Mouse (Mus musculus) forelimb bud, embryonic 11.5 days (tissue): ENCODE data around the gene Matn3.
A peak's percentile ranks its signal among the peaks of the same experiment; 100 is the strongest.

ENCODE experiments used
- DNase-seq: peaks from one replicate; pipeline ENCODE4 v3.0.0-alpha.2; 2012; ENCODE audit warnings: low read depth, low spot score

Gene Matn3

DNA sequence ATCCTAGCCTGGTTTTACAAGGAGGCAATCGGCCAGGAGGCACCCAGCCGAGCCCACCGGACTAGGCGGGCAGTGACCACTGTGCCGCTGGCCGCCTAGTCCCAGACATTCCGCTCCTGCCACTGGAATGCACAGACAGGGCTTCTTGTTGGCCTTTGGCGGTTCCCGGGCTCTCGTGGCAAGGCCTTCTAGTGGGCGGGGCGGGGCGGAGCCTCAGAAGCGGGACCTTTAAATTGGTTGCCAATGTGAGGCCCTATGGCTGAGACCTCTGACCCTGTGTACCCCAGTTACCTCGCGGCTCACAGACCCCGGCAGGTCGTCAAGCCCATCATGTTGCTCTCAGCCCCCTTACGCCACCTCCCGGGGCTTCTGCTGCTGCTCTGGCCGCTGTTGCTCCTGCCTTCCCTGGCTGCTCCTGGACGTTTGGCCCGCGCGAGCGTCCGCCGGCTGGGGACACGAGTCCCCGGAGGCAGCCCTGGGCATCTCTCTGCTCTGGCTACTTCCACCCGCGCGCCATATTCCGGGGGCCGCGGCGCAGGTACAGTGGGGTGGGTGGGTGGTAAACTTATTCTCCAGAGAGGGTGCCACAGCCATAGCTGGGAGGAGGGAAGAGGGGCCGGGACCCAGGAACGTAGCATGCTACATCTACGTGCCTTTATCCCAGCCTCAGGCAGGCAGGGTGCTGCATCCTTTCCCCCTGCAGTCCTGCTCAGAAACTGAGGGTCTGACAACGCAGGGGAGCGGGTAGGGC, at the start of gene Matn3:
Gene Matn3, plus strand, starts transcription at position 216 of the 751 bp plus-strand sequence.
- DNase-seq: peak; percentile 65

DNA sequence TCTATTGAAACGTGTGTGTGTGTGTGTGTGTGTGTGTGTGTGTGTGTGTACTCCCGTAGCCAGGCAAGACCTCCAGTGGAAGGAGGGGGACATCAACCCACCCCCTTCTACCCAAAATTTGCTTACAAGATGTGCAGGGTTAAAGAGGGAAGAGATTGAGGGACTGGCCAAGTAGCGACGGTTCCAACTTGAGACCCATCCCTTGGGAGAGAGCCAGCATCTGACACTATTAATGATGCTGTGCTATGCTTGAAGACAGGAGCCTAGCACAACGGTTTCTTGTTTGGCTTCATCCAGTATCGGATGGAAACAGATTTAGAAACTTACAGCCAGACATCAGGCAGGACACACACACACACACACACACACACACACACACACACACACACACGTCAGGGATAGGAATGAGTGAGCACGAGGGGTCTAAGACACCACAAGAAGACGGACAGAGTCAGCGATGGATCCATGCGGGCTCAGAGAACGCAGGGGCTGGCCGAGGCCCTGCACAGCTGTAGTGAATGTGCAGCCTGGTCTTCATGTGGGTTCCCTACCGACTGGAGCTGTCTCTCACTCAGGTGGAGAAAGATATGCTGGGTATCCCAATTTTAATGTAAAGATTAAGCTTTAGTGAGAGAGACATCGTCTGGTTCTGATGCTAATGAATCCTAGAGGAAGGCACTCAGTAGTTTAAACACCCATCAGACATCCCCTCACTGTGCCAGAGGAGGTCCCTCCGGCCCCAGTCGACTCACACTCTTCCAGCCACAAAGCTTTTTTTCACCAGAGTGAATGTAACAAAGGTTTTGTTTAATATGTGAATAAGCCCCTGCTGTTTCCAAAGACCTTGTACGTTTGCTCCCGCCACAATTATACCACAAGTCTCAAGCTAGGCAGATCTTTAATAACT, 48.6 kb upstream of the Matn3 start:
- no peak for DNase-seq

- DNase-seq: no peak
Observed at GRCm38 (mm10) chr12:8900107-8900698, 47.5 kb upstream of the Matn3 start.

GRCm38 (mm10) chr12:8900919-8901663, 46.6 kb upstream of the Matn3 start:
- DNase-seq: no peak

DNA sequence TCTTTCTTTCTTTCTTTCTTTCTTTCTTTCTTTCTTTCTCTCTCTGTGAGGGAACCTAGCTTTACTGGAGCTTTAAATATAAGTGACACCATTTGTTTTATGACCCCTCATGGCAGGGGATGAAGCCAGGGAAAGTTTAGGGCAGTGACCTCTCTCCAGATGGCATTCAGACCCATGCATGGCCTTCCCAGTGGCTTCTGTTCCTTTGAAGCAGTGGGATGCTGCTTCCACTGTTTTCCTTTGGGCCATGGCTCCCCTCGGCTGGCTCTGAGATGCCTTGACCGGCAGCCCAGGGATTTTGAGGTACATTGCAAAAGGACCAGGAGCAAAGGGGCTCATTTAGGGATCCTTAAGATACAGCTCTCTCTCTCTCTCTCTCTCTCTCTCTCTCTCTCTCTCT, 45.8 kb upstream of the Matn3 start:
- no peak for DNase-seq

- no peak for DNase-seq
Observed at GRCm38 (mm10) chr12:8902479-8902878, 45.2 kb upstream of the Matn3 start.

DNA sequence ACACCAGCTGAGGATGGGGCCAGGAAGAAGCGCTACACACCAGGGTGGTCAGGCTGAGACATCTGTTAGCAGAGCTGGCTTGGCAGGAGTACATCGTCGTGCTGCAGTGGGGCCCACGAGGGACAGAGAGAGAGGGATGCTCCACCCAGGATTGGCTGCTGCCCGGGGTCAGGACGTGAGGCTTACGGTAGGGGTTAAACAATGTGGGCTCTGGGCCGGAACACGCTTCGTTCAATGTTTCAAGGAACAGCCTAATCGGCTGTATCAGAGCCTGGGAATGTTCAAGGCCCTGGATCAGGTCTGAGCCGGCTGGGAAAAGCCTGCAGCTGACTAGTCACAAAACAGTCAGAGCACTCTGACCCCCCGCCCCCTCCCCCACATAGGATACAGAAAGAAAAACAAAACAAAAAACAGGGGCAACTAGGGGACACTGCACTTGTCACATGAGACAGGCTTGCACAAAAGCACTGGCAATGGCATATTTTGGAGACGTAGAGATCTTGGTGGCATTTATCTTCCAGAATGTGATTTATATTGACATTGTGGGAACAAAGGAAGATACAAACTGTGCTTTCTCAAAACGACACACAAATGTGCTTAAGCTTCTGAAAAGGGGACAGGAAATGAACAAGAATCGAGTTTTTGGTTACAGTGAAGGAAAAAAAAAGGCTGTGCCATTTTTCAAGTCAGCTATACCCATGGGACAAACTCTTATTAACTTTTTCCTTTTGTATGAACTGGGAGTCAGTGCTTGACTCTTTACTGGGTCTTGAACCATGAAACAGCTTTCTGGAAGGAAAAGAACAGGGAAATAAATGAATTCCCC, 34.7 kb upstream of the Matn3 start:
- DNase-seq: peak; percentile 59

- DNase-seq: peak; percentile 81
Observed at GRCm38 (mm10) chr12:8913701-8914340, 33.9 kb upstream of the Matn3 start.

GRCm38 (mm10) chr12:8916378-8916777, 31.4 kb upstream of the Matn3 start:
- DNase-seq: no peak

GRCm38 (mm10) chr12:8919231-8919630, 28.5 kb upstream of the Matn3 start:
- DNase-seq: no peak

GRCm38 (mm10) chr12:8920996-8921393, 26.7 kb upstream of the Matn3 start:
- no peak for DNase-seq

- peak; percentile 100 for DNase-seq
Observed at GRCm38 (mm10) chr12:8921394-8922368, 26.0 kb upstream of the Matn3 start, which contains the start of gene Laptm4a. TSS of gene Laptm4a (plus strand) at chr12:8921664.

- DNase-seq: no peak
Observed at GRCm38 (mm10) chr12:8922369-8923124, 25.2 kb upstream of the Matn3 start.

DNA sequence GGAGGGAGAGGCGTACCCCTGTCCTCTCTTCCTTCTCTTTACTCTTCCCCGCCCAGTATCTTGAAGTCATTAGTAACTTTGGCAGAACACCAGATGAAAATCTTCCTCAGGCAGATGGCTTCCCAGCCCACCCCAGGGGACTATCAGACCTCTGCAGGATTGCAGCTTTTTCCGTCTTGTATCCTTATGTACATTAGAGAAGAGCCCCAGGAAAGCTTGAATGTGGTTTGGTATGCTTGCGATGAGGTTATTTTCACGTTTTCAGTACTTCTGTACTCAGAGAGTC, 24.7 kb upstream of the Matn3 start:
- DNase-seq: no peak

DNA sequence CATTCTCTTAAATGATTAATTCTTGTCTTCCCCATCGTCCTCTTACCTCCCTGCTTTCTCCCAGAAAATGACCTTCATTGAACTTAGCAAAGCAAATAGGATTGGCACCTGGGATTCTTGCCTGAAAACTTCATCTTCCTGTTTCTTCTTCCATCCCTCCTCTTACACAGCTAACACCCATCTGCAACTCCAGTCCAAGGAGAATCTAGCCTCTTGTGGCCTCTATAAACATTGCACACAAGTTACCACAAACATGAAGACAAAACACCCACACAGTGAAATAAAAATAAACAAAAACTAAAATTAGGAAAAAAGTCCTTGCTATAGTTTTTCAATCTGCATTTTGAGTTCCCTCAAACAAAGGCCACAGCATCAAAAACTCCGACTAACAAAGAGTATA, 24.1 kb upstream of the Matn3 start:
- no peak for DNase-seq

DNA sequence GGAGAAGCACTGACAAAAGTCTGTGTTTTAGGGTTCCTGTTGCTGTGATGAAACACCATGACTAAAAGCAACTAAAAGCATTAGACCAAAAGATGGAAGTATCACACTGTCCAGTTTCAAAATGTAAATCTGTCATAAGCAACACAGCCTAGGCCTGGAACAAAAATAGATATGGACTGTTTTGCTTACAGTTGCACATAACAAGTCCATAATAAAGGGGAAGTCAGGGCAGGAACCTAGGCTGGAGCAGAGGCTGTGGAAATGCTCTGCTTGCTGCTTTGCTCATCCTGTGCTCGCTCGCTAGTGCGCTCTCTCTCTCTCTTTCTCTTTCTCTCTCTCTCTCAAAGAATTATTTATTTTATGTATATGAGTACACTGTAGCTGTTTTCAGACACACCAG, 20.1 kb upstream of the Matn3 start:
- DNase-seq: no peak

DNA sequence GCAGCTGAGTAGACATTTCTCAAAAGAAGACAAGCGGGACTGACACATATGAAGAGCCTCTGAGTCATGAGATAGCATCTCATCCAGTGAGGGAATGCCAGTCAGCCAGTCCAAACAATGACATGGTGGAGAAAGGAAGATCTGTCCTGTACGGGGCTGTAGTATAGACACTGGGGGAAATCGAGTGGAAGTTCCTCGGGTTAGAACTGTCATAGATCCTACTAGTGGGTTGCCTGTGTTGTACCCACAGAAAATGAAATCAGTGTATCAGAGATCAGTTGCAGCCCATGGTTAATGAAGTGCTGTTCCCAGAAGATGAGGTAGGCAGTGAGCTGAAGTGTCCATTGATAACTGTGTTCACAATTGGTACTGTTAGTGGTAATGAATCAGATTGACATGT, 19.0 kb upstream of the Matn3 start:
- DNase-seq: no peak

DNA sequence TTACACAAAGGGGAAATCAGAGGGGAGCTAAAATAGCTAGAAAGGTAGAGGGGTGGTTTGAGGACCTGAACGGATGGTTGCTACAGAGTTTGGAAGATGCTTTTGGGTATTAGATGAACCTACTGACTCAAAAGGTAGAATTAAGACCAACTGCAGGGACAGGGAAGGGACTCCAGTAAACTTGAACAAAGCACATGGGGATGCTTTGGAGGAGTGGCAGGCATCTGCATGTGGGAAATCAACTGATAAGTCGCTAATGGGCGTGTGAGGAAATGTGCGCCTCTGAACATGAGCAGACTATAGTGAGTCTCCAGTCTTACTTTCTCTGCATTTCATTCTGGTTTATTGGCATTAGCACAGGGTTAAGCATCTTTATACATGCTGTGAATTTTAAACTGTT, 16.6 kb upstream of the Matn3 start:
- no peak for DNase-seq

- no peak for DNase-seq
Observed at GRCm38 (mm10) chr12:8935349-8935748, 12.4 kb upstream of the Matn3 start.
